10 mouse cellular contexts compared by ENCODE assay signal in genomic region chr7:29387524-29388068, GRCm38 (mm10).
DNase-seq lines count a peak whose midpoint lies in the region; ATAC-seq and TF ChIP-seq lines count a peak whose summit lies in the region.
"Had no signal": no experiment of that assay in that cellular context is flagged by ENCODE, and none has a peak within 500 bp of the region (broad histone marks: within the 10 kb centered on the region; RNA-seq: fewer than 3 reads in every experiment).

No protein-coding gene starts in this region.

- H3K9me3 ChIP-seq in heart, postnatal 0 days (replicated peaks; ENCODE audit: control insufficient read depth, low read length): no peaks in the 10 kb centered on the region
- no peaks in the 10 kb centered on the region for H3K9me3 ChIP-seq in E14TG2a.4 (ENCODE audit: low read length)
- no peaks in the 10 kb centered on the region for H3K9me3 ChIP-seq in forebrain, embryonic 16.5 days (ENCODE audit: control insufficient read depth, low read length)

- peak; percentile 21; the same call in 1 of the 2 replicates for ATAC-seq in heart, postnatal 0 days (ENCODE audit: insufficient read depth, low read depth)
- peak; percentile 69 for ATAC-seq in forebrain, embryonic 16.5 days

- H3K27ac ChIP-seq in heart, postnatal 0 days (ENCODE audit: low read depth): no peak overlapping the region
- H3K27ac ChIP-seq in forebrain, embryonic 16.5 days (ENCODE audit: low read length): peak overlapping the region; percentile 68

- H3K4me2 ChIP-seq in heart, postnatal 0 days (ENCODE audit: low read depth, low read length): no peak overlapping the region
- H3K4me2 ChIP-seq in forebrain, embryonic 16.5 days (ENCODE audit: low read length): no peak overlapping the region

- WGBS in heart, postnatal 0 days: 74% methylated on average over 17 of the region's 17 CpGs
- WGBS in forebrain, embryonic 16.5 days: 55% methylated on average over 17 of the region's 17 CpGs

- DNase-seq in heart, postnatal 0 days (ENCODE audit: low spot score): no peak
- no peak for DNase-seq in heart, postnatal 10 days
- DNase-seq in layer of hippocampus, postnatal 10 days (ENCODE audit: low spot score in 2 of 2): peak; percentile 64 to 67
- no peak for DNase-seq in thymus, postnatal 4 days
- DNase-seq in adrenal gland, postnatal 14 days: no peak
- DNase-seq in lung, postnatal 10 days: no peak
- DNase-seq: heart, postnatal 36 days; kidney, postnatal 10 days had no signal

- no peak for TF ChIP-seq EP300 in heart, postnatal 0 days (IDR thresholded peaks at IDR 0.05; ENCODE audit: low read depth)

- no peaks in the 10 kb centered on the region for H3K4me1 ChIP-seq in heart, postnatal 0 days (ENCODE audit: control insufficient read depth, insufficient read depth)
- peaks cover 64% of the 10 kb centered on the region for H3K4me1 ChIP-seq in E14TG2a.4 (replicated peaks; ENCODE audit: low read depth, low read length)
- H3K4me1 ChIP-seq in forebrain, embryonic 16.5 days (replicated peaks; ENCODE audit: control insufficient read depth, insufficient read depth, low read length): peaks cover 29% of the 10 kb centered on the region

- H3K9ac ChIP-seq in heart, postnatal 0 days (replicated peaks; ENCODE audit: low read depth, low read length): no peak overlapping the region
- no peak overlapping the region for H3K9ac ChIP-seq in forebrain, embryonic 16.5 days (replicated peaks; ENCODE audit: low read depth, low read length)

- no peak overlapping the region for H3K4me3 ChIP-seq in heart, postnatal 0 days (ENCODE audit: low read depth, low read length)
- peak overlapping the region; percentile 43 for H3K4me3 ChIP-seq in E14TG2a.4 (replicated peaks; ENCODE audit: low read length)
- no peak overlapping the region for H3K4me3 ChIP-seq in forebrain, embryonic 16.5 days (replicated peaks; ENCODE audit: low read length)

- TF ChIP-seq CTCF in heart, postnatal 0 days (IDR thresholded peaks at IDR 0.05; ENCODE audit: low read depth): no peak
- no peak for TF ChIP-seq CTCF in E14TG2a.4 (conservative IDR thresholded peaks at IDR 0.05; ENCODE audit: low read length)

- intact Hi-C loops in heart, postnatal 10 days (cut with DNase I): no loop called here

- peaks cover 7% of the 10 kb centered on the region; the same call in 1 of the 2 replicates for H3K36me3 ChIP-seq in heart, postnatal 0 days (replicated peaks; ENCODE audit: control insufficient read depth, insufficient read depth, low read length)
- H3K36me3 ChIP-seq in E14TG2a.4 (ENCODE audit: insufficient read depth, low read length): peaks cover 52% of the 10 kb centered on the region
- H3K36me3 ChIP-seq in forebrain, embryonic 16.5 days (ENCODE audit: control insufficient read depth, insufficient read depth): peaks cover 2% of the 10 kb centered on the region; the same call in 1 of the 2 replicates

- peaks cover 18% of the 10 kb centered on the region; the same call in 1 of the 2 replicates for H3K27me3 ChIP-seq in heart, postnatal 0 days (ENCODE audit: control insufficient read depth, insufficient read depth, low read length)
- no peaks in the 10 kb centered on the region for H3K27me3 ChIP-seq in E14TG2a.4 (ENCODE audit: insufficient read depth, low read length)
- H3K27me3 ChIP-seq in forebrain, embryonic 16.5 days (replicated peaks; ENCODE audit: control insufficient read depth, insufficient read depth, low read length): no peaks in the 10 kb centered on the region

Comparison
In these comparisons a context has a peak if more than half of its experiments do, and no peak if none do; other contexts are left out.
1. DNase-seq: peak in layer of hippocampus, postnatal 10 days (2 of 2); none in heart, postnatal 0 days (single experiment), heart, postnatal 10 days (0 of 2), thymus, postnatal 4 days (single experiment), adrenal gland, postnatal 14 days (single experiment) and lung, postnatal 10 days (single experiment).